Mouse (Mus musculus): ENCODE results near the gene Glmp.

Gene Glmp

GRCm38 (mm10) chr3:88299172-88299571, 25.7 kb upstream of the Glmp start:
- ChIA-PET CTCF (interaction anchor here in 1 of 4 experiments (0.5 kb wide), 1 partner anchor 61 kb away, joined by 3 read pairs; no protein-coding TSS in a partner anchor), POLR2A (interaction anchor here (0.7 to 7.1 kb wide), 14 partner anchors 14 to 196 kb away, joined by 3 to 172 read pairs (median 4); partner anchors contain the start of genes Smg5 (in 3 of the 4), Tmem79 (in 3 of the 4), Gm38392 (in 2 of the 4) and Glmp (in 1 of the 4))

GRCm38 (mm10) chr3:88328956-88329355, 4.1 kb downstream of the Glmp start:
- ChIA-PET CTCF (interaction anchor here in 2 of 4 experiments (0.6 to 1.0 kb wide), 4 partner anchors 31 to 154 kb away, joined by 3 read pairs; no protein-coding TSS in a partner anchor), POLR2A (interaction anchor here (0.6 to 19.7 kb wide), 12 partner anchors 8 to 52 kb away, joined by 3 to 804 read pairs (median 6); partner anchors contain the start of genes Cct3 (in 2 of the 4), Smg5 (in 2 of the 4), Tmem79 (in 2 of the 4) and Tsacc (in 2 of the 4))

- CTCF ChIA-PET: interaction anchor here (0.6 to 1.9 kb wide), 12 partner anchors 11 to 1392 kb away, joined by 3 to 7 read pairs (median 4); partner anchors contain the start of gene Lmna (in 1 of the 4)
- POLR2A ChIA-PET: interaction anchor here in 3 of 4 experiments (0.6 to 32.7 kb wide), 17 partner anchors 9 to 1477 kb away, joined by 3 to 943 read pairs (median 4); partner anchors contain the start of genes Cct3 (in 2 of the 3), Tsacc (in 2 of the 3), Glmp (in 1 of the 3) and Paqr6 (in 1 of the 3)
These were observed 6.5 kb downstream of the Glmp start for GRCm38 (mm10) chr3:88331282-88331681.

GRCm38 (mm10) chr3:88334029-88334658, 9.3 kb downstream of the Glmp start:
- CTCF ChIA-PET: interaction anchor here in 3 of 4 experiments (0.8 to 1.6 kb wide), 3 partner anchors 42 to 150 kb away, joined by 3 to 6 read pairs (median 3); no protein-coding TSS in a partner anchor

GRCm38 (mm10) chr3:88334902-88335435, 10.1 kb downstream of the Glmp start:
- ChIA-PET POLR2A (interaction anchor here (0.6 to 32.7 kb wide), 125 partner anchors 8 to 1143 kb away, joined by 3 to 943 read pairs (median 6); partner anchors contain the start of genes Glmp (in 4 of the 4), Cct3 (in 3 of the 4), Paqr6 (in 3 of the 4) and Pmf1 (in 3 of the 4)), CTCF (interaction anchor here in 3 of 4 experiments (0.8 to 2.0 kb wide), 6 partner anchors 42 to 269 kb away, joined by 3 to 6 read pairs (median 4); no protein-coding TSS in a partner anchor)

More at GRCm38 (mm10) chr3:88334029-88334658, 9.3 kb downstream of the Glmp start:
- POLR2A ChIA-PET: interaction anchor here (0.6 to 32.7 kb wide), 55 partner anchors 8 to 283 kb away, joined by 3 to 943 read pairs (median 5); partner anchors contain the start of genes Glmp (in 4 of the 4), Cct3 (in 3 of the 4), Tsacc (in 3 of the 4) and Paqr6 (in 2 of the 4)

GRCm38 (mm10) chr3:88335436-88336053, 10.7 kb downstream of the Glmp start:
- ChIA-PET CTCF (interaction anchor here in 3 of 4 experiments (0.6 to 2.0 kb wide), 10 partner anchors 9 to 268 kb away, joined by 3 to 6 read pairs (median 3); partner anchors contain the start of gene Pmf1 (in 1 of the 3)), POLR2A (interaction anchor here (0.6 to 32.7 kb wide), 180 partner anchors 7 to 1142 kb away, joined by 3 to 943 read pairs (median 5); partner anchors contain the start of genes Cct3 (in 4 of the 4), Glmp (in 4 of the 4), Pmf1 (in 4 of the 4) and Tsacc (in 4 of the 4))

- ChIA-PET POLR2A (interaction anchor here (0.5 to 32.7 kb wide), 205 partner anchors 8 to 586 kb away, joined by 3 to 943 read pairs (median 5); partner anchors contain the start of genes Cct3 (in 4 of the 4), Glmp (in 4 of the 4), Pmf1 (in 4 of the 4) and Tsacc (in 4 of the 4)), CTCF (interaction anchor here (0.5 to 2.0 kb wide), 14 partner anchors 10 to 267 kb away, joined by 3 to 6 read pairs (median 3); partner anchors contain the start of genes Pmf1 (in 1 of the 4) and Tsacc (in 1 of the 4))
These were observed 11.5 kb downstream of the Glmp start, which contains the start of the genes Tmem79 and Smg5 for GRCm38 (mm10) chr3:88336058-88337013. Tmem79 (minus strand) TSS chr3:88336148. Smg5 (plus strand) TSS chr3:88336260.

GRCm38 (mm10) chr3:88337367-88338020, 12.7 kb downstream of the Glmp start:
- POLR2A ChIA-PET: interaction anchor here (0.5 to 32.7 kb wide), 67 partner anchors 9 to 471 kb away, joined by 3 to 943 read pairs (median 8); partner anchors contain the start of genes Glmp (in 4 of the 4), Cct3 (in 3 of the 4), Tsacc (in 3 of the 4) and Lmna (in 2 of the 4)
- CTCF ChIA-PET: interaction anchor here in 2 of 4 experiments (0.6 to 2.0 kb wide), 2 partner anchors 139 to 1348 kb away, joined by 6 read pairs; no protein-coding TSS in a partner anchor

GRCm38 (mm10) chr3:88338316-88338715, 13.5 kb downstream of the Glmp start:
- ChIA-PET CTCF (interaction anchor here in 1 of 4 experiments (0.7 kb wide), 1 partner anchor 1560 kb away, joined by 3 read pairs; no protein-coding TSS in a partner anchor), POLR2A (interaction anchor here (0.6 to 32.7 kb wide), 37 partner anchors 8 to 612 kb away, joined by 3 to 943 read pairs (median 8); partner anchors contain the start of genes Cct3 (in 2 of the 4), Glmp (in 2 of the 4), Paqr6 (in 2 of the 4) and Pmf1 (in 2 of the 4))

GRCm38 (mm10) chr3:88339006-88339405, 14.2 kb downstream of the Glmp start:
- CTCF ChIA-PET: interaction anchor here in 1 of 4 experiments (1.0 kb wide), 1 partner anchor 27 kb away, joined by 3 read pairs; no protein-coding TSS in a partner anchor
- POLR2A ChIA-PET: interaction anchor here (0.6 to 32.7 kb wide), 34 partner anchors 9 to 551 kb away, joined by 3 to 943 read pairs (median 6); partner anchors contain the start of genes Cct3 (in 3 of the 4), Tsacc (in 3 of the 4), Glmp (in 2 of the 4) and Paqr6 (in 2 of the 4)

- CTCF ChIA-PET: no interaction called here
- POLR2A ChIA-PET: interaction anchor here in 3 of 4 experiments (1.1 to 32.7 kb wide), 7 partner anchors 3 to 74 kb away, joined by 3 to 943 read pairs (median 456); partner anchors contain the start of genes Smg5 (in 3 of the 3), Tmem79 (in 3 of the 3), Glmp (in 1 of the 3) and Paqr6 (in 1 of the 3)
These were observed 25.9 kb downstream of the Glmp start for GRCm38 (mm10) chr3:88350732-88351131.

- CTCF ChIA-PET: no interaction called here
- POLR2A ChIA-PET: interaction anchor here (1.0 to 32.7 kb wide), 13 partner anchors 1 to 57 kb away, joined by 3 to 943 read pairs (median 6); partner anchors contain the start of genes Smg5 (in 3 of the 4), Tmem79 (in 3 of the 4), Cct3 (in 1 of the 4) and Glmp (in 1 of the 4)
These were observed 28.1 kb downstream of the Glmp start for GRCm38 (mm10) chr3:88352907-88353306.

GRCm38 (mm10) chr3:88354396-88355165, 29.8 kb downstream of the Glmp start:
- POLR2A ChIA-PET: interaction anchor here (0.8 to 32.7 kb wide), 11 partner anchors 1 to 58 kb away, joined by 3 to 943 read pairs (median 6); partner anchors contain the start of genes Smg5 (in 2 of the 4), Tmem79 (in 2 of the 4), Cct3 (in 1 of the 4) and Glmp (in 1 of the 4)
- CTCF ChIA-PET: interaction anchor here in 2 of 4 experiments (0.7 to 0.8 kb wide), 2 partner anchors 129 to 173 kb away, joined by 3 read pairs; no protein-coding TSS in a partner anchor

- CTCF ChIA-PET: interaction anchor here in 2 of 4 experiments (0.7 to 1.8 kb wide), 4 partner anchors 47 to 108 kb away, joined by 3 to 5 read pairs (median 4); no protein-coding TSS in a partner anchor
These were observed 34.8 kb downstream of the Glmp start for GRCm38 (mm10) chr3:88359584-88359983.

More at GRCm38 (mm10) chr3:88359584-88359983, 34.8 kb downstream of the Glmp start:
- POLR2A ChIA-PET: interaction anchor here (0.9 to 32.7 kb wide), 16 partner anchors 9 to 325 kb away, joined by 3 to 943 read pairs (median 5); partner anchors contain the start of genes Smg5 (in 3 of the 4), Tmem79 (in 3 of the 4), Cct3 (in 1 of the 4) and Glmp (in 1 of the 4)
